Mouse (Mus musculus) stomach, postnatal 0 days (tissue): ENCODE measurements around the gene Mylk2.

Experiments used
- CTCF ChIP-seq: IDR thresholded peaks from 2 replicates; pipeline ENCODE4 v1.5.1; 2016; ENCODE audit warnings: antibody characterized with exemption, low read depth, mild to moderate bottlenecking, moderate library complexity
- EP300 ChIP-seq: optimal IDR thresholded peaks from 2 replicates; pipeline ENCODE3; 2016; ENCODE audit warnings: antibody characterized with exemption

DNA sequence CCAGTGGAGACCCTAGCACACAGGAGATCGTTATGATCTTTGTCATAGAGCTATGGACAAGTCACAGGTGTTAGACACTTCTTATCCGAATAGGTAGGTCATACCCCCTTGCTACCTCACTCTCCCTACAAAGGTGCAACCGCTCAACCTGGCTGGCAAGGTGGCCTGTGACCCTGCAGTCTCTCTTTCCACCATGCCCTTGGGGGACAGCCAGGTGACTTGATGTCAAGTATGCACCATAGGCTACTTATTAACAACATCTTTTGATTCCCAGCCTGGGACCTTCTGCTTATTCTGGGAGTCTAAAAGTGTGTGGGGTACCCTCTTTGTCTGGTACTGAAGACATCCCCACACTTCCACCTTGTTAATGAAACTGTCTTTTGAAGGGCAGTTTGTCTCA is 47.0 kb downstream of the Mylk2 start:
- no peak for TF ChIP-seq CTCF
- TF ChIP-seq EP300 = no peak
